Comparison of ENCODE assay signal across 17 mouse cellular contexts in the genomic region with DNA sequence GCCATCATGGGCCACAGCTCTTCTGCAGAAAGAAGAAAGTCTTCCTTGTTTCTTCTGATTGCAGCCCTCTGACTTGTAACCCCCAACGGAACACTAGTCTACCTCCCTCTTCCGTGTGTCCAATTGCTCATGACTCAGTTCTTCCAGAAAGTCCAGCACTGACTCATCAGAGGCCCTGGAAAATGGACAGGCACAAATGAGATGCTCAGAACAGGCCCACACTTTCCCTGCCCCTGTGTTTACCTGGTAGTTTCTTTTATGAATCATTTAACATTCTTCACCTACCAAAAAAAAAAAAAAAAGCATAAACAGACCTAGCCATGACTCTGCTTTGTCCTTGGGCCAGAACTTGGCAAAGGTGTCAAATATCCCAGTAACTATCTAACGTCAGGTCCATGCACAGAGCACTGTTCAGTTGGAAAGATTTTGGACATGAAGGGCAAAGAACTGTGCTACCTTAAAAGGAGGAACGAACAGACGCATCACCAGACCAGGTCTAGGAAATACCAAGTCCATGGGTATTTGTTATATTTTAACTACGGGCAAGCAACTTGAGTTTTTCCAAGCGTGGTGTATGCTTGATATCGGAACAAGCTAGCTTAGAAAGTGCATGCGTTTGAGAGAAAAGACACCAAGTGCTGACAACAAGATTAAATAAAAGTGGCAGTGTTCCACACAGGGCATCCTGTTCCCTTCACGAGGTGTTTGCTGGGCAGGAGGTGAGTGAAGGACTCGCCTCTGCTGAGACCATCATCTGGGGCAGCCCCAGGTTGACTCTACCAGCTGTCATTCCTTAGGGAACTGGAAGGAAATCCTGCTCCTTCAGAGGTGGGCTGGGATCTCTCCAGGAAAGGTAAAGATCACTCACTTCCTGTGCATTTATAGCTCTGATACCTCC. TPM values are rescaled to one million over a fixed set of nuclear protein-coding genes. Genes with fewer than 3 reads are reported as not detected.
DNase-seq lines count a peak whose midpoint lies in the region; ATAC-seq and TF ChIP-seq lines count a peak whose summit lies in the region.
"Had no signal": no experiment of that assay in that cellular context is flagged by ENCODE, and none has a peak within 500 bp of the region (broad histone marks: within the 10 kb centered on the region; RNA-seq: fewer than 3 reads in every experiment).

No protein-coding gene starts in this region.

- no peaks in the 10 kb centered on the region for H3K27me3 ChIP-seq in kidney, embryonic 16.5 days (ENCODE audit: insufficient read depth, low read length)
- H3K27me3 ChIP-seq in midbrain, postnatal 0 days (ENCODE audit: insufficient read depth, low read length): no peaks in the 10 kb centered on the region
- H3K27me3 ChIP-seq: liver, embryonic 12.5 days; lung, embryonic 15.5 days had no signal

- H3K9ac ChIP-seq in kidney, embryonic 16.5 days (replicated peaks; ENCODE audit: low read length): no peak overlapping the region
- no peak overlapping the region for H3K9ac ChIP-seq in midbrain, postnatal 0 days (replicated peaks; ENCODE audit: low read length, poor library complexity, severe bottlenecking)
- H3K9ac ChIP-seq: liver, embryonic 12.5 days; lung, embryonic 15.5 days; midbrain, embryonic 15.5 days had no signal

- no peak for TF ChIP-seq CTCF in layer of hippocampus, adult 2 months (conservative IDR thresholded peaks at IDR 0.05)
- no peak for TF ChIP-seq CTCF in midbrain, postnatal 0 days (IDR thresholded peaks at IDR 0.05)

- H3K9me3 ChIP-seq in kidney, embryonic 16.5 days (ENCODE audit: low read length): no peaks in the 10 kb centered on the region
- H3K9me3 ChIP-seq in midbrain, postnatal 0 days (ENCODE audit: low read length): no peaks in the 10 kb centered on the region
- H3K9me3 ChIP-seq: heart, embryonic 10.5 days; liver, embryonic 12.5 days; lung, embryonic 15.5 days; midbrain, embryonic 15.5 days had no signal

- 75% methylated on average over 11 of the region's 11 CpGs for WGBS in kidney, embryonic 16.5 days
- WGBS in midbrain, postnatal 0 days: 92% methylated on average over 11 of the region's 11 CpGs

- intact Hi-C loops in left cerebral cortex, postnatal 4 days (cut with DNase I): no loop called here

- no peak overlapping the region for H3K4me3 ChIP-seq in layer of hippocampus, adult 2 months
- H3K4me3 ChIP-seq in kidney, embryonic 16.5 days (ENCODE audit: low read length): no peak overlapping the region
- H3K4me3 ChIP-seq in midbrain, postnatal 0 days (ENCODE audit: low read depth, low read length): no peak overlapping the region
- H3K4me3 ChIP-seq: heart, embryonic 10.5 days; liver, embryonic 12.5 days; lung, embryonic 15.5 days; midbrain, embryonic 15.5 days had no signal

- H3K4me1 ChIP-seq in kidney, embryonic 16.5 days (ENCODE audit: insufficient read depth, low read length): peaks cover 7% of the 10 kb centered on the region; the same call in 1 of the 2 replicates
- H3K4me1 ChIP-seq in midbrain, postnatal 0 days (ENCODE audit: insufficient read depth, low read length): no peaks in the 10 kb centered on the region
- H3K4me1 ChIP-seq: heart, embryonic 10.5 days; liver, embryonic 12.5 days; lung, embryonic 15.5 days; midbrain, embryonic 15.5 days had no signal

- H3K4me2 ChIP-seq in kidney, embryonic 16.5 days (replicated peaks; ENCODE audit: low read depth, low read length): no peak overlapping the region
- H3K4me2 ChIP-seq in midbrain, postnatal 0 days (ENCODE audit: low read depth, low read length, poor library complexity, severe bottlenecking): no peak overlapping the region
- H3K4me2 ChIP-seq: liver, embryonic 12.5 days; lung, embryonic 15.5 days; midbrain, embryonic 15.5 days had no signal

- peak; percentile 49 for ATAC-seq in kidney, embryonic 16.5 days (ENCODE audit: low FRiP score, low TSS enrichment)
- no peak for ATAC-seq in midbrain, postnatal 0 days (ENCODE audit: low FRiP score)
- ATAC-seq: hindbrain, postnatal 0 days; liver, embryonic 12.5 days; midbrain, embryonic 15.5 days had no signal

- no peaks in the 10 kb centered on the region for H3K36me3 ChIP-seq in kidney, embryonic 16.5 days (ENCODE audit: insufficient read depth, low read length)
- H3K36me3 ChIP-seq in midbrain, postnatal 0 days (ENCODE audit: insufficient read depth, low read length): no peaks in the 10 kb centered on the region
- H3K36me3 ChIP-seq: heart, embryonic 10.5 days; liver, embryonic 12.5 days; lung, embryonic 15.5 days; midbrain, embryonic 15.5 days had no signal

- peak overlapping the region; percentile 74; the same call in 1 of the 2 replicates for H3K27ac ChIP-seq in layer of hippocampus, adult 2 months
- H3K27ac ChIP-seq in kidney, embryonic 16.5 days (ENCODE audit: low read length): peak overlapping the region; percentile 71
- no peak overlapping the region for H3K27ac ChIP-seq in midbrain, postnatal 0 days (ENCODE audit: low read depth, low read length)
- H3K27ac ChIP-seq: heart, embryonic 10.5 days; hindbrain, postnatal 0 days; liver, embryonic 12.5 days; lung, embryonic 15.5 days; midbrain, embryonic 15.5 days had no signal

- no peak for DNase-seq in layer of hippocampus, adult 2 months (ENCODE audit: low spot score in 2 of 2)
- no peak for DNase-seq in layer of hippocampus, adult 9-11 months
- peak; percentile 81 for DNase-seq in fibroblast of lung, adult 2 months (ENCODE audit: low read depth)
- DNase-seq in left cerebral cortex, postnatal 4 days: no peak
- no peak for DNase-seq in midbrain, postnatal 0 days (ENCODE audit: low spot score)
- no peak for DNase-seq in urinary bladder, adult 18-20 months (ENCODE audit: low spot score in 2 of 2)
- DNase-seq in lung, postnatal 14 days: no peak
- DNase-seq: cerebellum, postnatal 10 days; gastrocnemius, postnatal 25 days; spleen, adult 18-20 months; thymus, adult 18-20 months had no signal

RNA-seq across cellular contexts. Expression of gene Glis3, which starts 58.0 kb away (rescaled TPM):
- 10 to 100 TPM; 33.0 to 36.4 TPM for total RNA-seq in layer of hippocampus, adult 2 months (2021)
- polyA plus RNA-seq in kidney, embryonic 16.5 days (2015; fragmentation: Nextera tagmentation; extraction: Ambion mirVana): 9.0 and 10.1 TPM in 2 replicates
- 10 to 100 TPM in 1 of 2 experiments, 1 to 10 TPM in 1; 6.6 to 10.8 TPM for total RNA-seq in left cerebral cortex, postnatal 4 days (2021)
- 16.5 and 27.1 TPM in 2 replicates for total RNA-seq in midbrain, postnatal 0 days (2014; rRNA removed)
- 0.75 and 1.2 TPM in 2 replicates for polyA plus RNA-seq in midbrain, postnatal 0 days (2015; fragmentation: Nextera tagmentation; extraction: Ambion mirVana)
